Mouse (Mus musculus) liver, embryonic 14.5 days (tissue): ENCODE measurements at regions not wholly inside any gene's neighbourhood (a gene's known extent, or its start where the extent isn't known, plus 50 kb on each side); places are given as distances from the start of the nearest gene placed in this dataset.

Experiments
- ATAC-seq: fragments of 200-750 bp; cut with Nextera tagmentation; 2 replicates; pipeline ENCODE4 v1.8.0; 2017; ENCODE audit warnings: moderate number of reproducible peaks, mild to moderate bottlenecking, moderate library complexity; ENCODE audit not compliant: insufficient read depth
- DNase-seq, 3 experiments: peaks; one replicate each; pipeline ENCODE4 v3.0.0-alpha.2; 2012 to 2013; ENCODE audit warnings: low read depth in 3 of 3, low spot score in 3 of 3
- H3K27ac ChIP-seq: fragments of 300-500 bp; sonication (generic); 2 replicates; pipeline ENCODE4 v1.5.1; 2014; ENCODE audit warnings: moderate library complexity, mild to moderate bottlenecking, control low read depth, inconsistent platforms
- H3K27me3 ChIP-seq: fragments of 300-500 bp; sonication (generic); 2 replicates; pipeline ENCODE4 v1.6.1; 2014; ENCODE audit warnings: mild to moderate bottlenecking, low read length, moderate library complexity; ENCODE audit not compliant: control insufficient read depth, insufficient read depth
- H3K36me3 ChIP-seq: fragments of 300-500 bp; sonication (generic); replicated peaks from 2 replicates; pipeline ENCODE4 v1.6.1; 2014; ENCODE audit warnings: low read depth; ENCODE audit not compliant: control insufficient read depth, insufficient read depth
- H3K4me1 ChIP-seq, 2 experiments: fragments of 200-500 bp in 1 of 2; fragments of 300-500 bp in 1 of 2; sonication (generic) in 1 of 2; replicated peaks; 2 replicates each; pipeline ENCODE4 v1.6.1; 2012 to 2014; ENCODE audit warnings: antibody characterized with exemption in 1 of 2, inconsistent platforms in 1 of 2, low read length in 1 of 2; ENCODE audit not compliant: control insufficient read depth in 2 of 2, insufficient read depth in 2 of 2
- H3K4me2 ChIP-seq: fragments of 300-500 bp; sonication (generic); 2 replicates; pipeline ENCODE4 v1.6.1; 2014; ENCODE audit warnings: low read depth, mild to moderate bottlenecking, control low read depth, moderate library complexity
- H3K4me3 ChIP-seq, 2 experiments: fragments of 200-500 bp in 1 of 2; fragments of 300-500 bp in 1 of 2; sonication (generic) in 1 of 2; 2 replicates each; pipeline ENCODE4 v1.5.1; 2012 to 2014; ENCODE audit warnings: low read depth in 2 of 2, low read length in 2 of 2, mild to moderate bottlenecking in 2 of 2, control low read depth in 1 of 2, inconsistent platforms in 1 of 2, moderate library complexity in 1 of 2; ENCODE audit not compliant: insufficient read depth in 1 of 2
- H3K9ac ChIP-seq: fragments of 300-500 bp; sonication (generic); replicated peaks from 2 replicates; pipeline ENCODE4 v1.6.1; 2014; ENCODE audit warnings: mild to moderate bottlenecking, control low read depth, moderate library complexity
- H3K9me3 ChIP-seq: fragments of 300-500 bp; sonication (generic); 2 replicates; pipeline ENCODE4 v1.6.1; 2016; ENCODE audit warnings: low read length, mixed read lengths; ENCODE audit not compliant: control insufficient read depth
- CTCF ChIP-seq: IDR thresholded peaks from 2 replicates; pipeline ENCODE4 v1.5.1; 2016; ENCODE audit warnings: antibody characterized with exemption, low read depth, control low read depth
- EP300 ChIP-seq: IDR thresholded peaks from 2 replicates; pipeline ENCODE4 v1.6.1; 2016; ENCODE audit warnings: antibody characterized with exemption, low read depth
- WGBS: fragments of 180-500 bp; shearing (Covaris S2); extraction: QIAGEN DNeasy Blood & Tissue Kit; methylation state at CpG from one replicate; pipeline ENCODE4 v1.1.7; 2014; ENCODE audit not compliant: insufficient replicate concordance; 5-methylcytosine and 5-hydroxymethylcytosine counted together

GRCm38 (mm10) chr8:34472434-34472833, 360.9 kb upstream of the Gm10131 start:
- Histone ChIP-seq H3K9ac (no peak overlapping the region), H3K27ac (no peak overlapping the region), H3K27me3 (no peaks in the 10 kb centered on the region), H3K9me3 (no peaks in the 10 kb centered on the region), H3K4me3 (no peak overlapping the region), H3K36me3 (no peaks in the 10 kb centered on the region), H3K4me1 (0 out of 4 replicates have a peak, but pooled peaks cover 0 to 2% of the 10 kb centered on the region in 2 experiments), H3K4me2 (no peak overlapping the region)
- WGBS = 41% methylated on average over 8 of the region's 8 CpGs
- DNase-seq = no peak
- TF ChIP-seq CTCF (no peak), EP300 (no peak)
- no peak for ATAC-seq

- H3K4me2 ChIP-seq = no peak overlapping the region
- H3K9ac ChIP-seq = no peak overlapping the region
- no peaks in the 10 kb centered on the region for H3K36me3 ChIP-seq
- TF ChIP-seq CTCF = no peak
- TF ChIP-seq EP300 = no peak
- 64% methylated on average over 2 of the region's 2 CpGs for WGBS
- 0 out of 4 replicates have a peak, but pooled peaks cover 0 to 2% of the 10 kb centered on the region in 2 experiments for H3K4me1 ChIP-seq
- DNase-seq (no peak), ATAC-seq (no peak)
- no peak overlapping the region for H3K4me3 ChIP-seq
- H3K27ac ChIP-seq = no peak overlapping the region
- H3K27me3 ChIP-seq = no peaks in the 10 kb centered on the region
- H3K9me3 ChIP-seq = no peaks in the 10 kb centered on the region
Observed at GRCm38 (mm10) chr8:34469091-34469490, 357.6 kb upstream of the Gm10131 start.

GRCm38 (mm10) chr8:34466786-34467364, 355.3 kb upstream of the Gm10131 start:
- no peak overlapping the region for H3K4me3 ChIP-seq
- DNase-seq (no peak), ATAC-seq (no peak)
- no peak overlapping the region for H3K4me2 ChIP-seq
- H3K27me3 ChIP-seq = no peaks in the 10 kb centered on the region
- no peaks in the 10 kb centered on the region for H3K4me1 ChIP-seq
- H3K9me3 ChIP-seq = no peaks in the 10 kb centered on the region
- H3K9ac ChIP-seq = no peak overlapping the region
- WGBS = 59% methylated on average over 5 of the region's 5 CpGs
- TF ChIP-seq EP300 (no peak), CTCF (no peak)
- no peak overlapping the region for H3K27ac ChIP-seq
- no peaks in the 10 kb centered on the region for H3K36me3 ChIP-seq

GRCm38 (mm10) chr8:34465398-34465797, 353.9 kb upstream of the Gm10131 start:
- no peak overlapping the region for H3K4me2 ChIP-seq
- no peak for DNase-seq
- no peak overlapping the region for H3K4me3 ChIP-seq
- 77% methylated on average over 1 of the region's 1 CpGs for WGBS
- H3K9me3 ChIP-seq = no peaks in the 10 kb centered on the region
- no peak for ATAC-seq
- no peak overlapping the region for H3K27ac ChIP-seq
- no peaks in the 10 kb centered on the region for H3K36me3 ChIP-seq
- H3K27me3 ChIP-seq = no peaks in the 10 kb centered on the region
- TF ChIP-seq CTCF (no peak), EP300 (no peak)
- H3K9ac ChIP-seq = no peak overlapping the region
- no peaks in the 10 kb centered on the region for H3K4me1 ChIP-seq

GRCm38 (mm10) chr8:34462262-34462661, 350.7 kb upstream of the Gm10131 start:
- no peak for DNase-seq
- no peak overlapping the region for H3K4me2 ChIP-seq
- no peaks in the 10 kb centered on the region for H3K36me3 ChIP-seq
- no peak overlapping the region for H3K9ac ChIP-seq
- H3K9me3 ChIP-seq = no peaks in the 10 kb centered on the region
- no peak overlapping the region for H3K27ac ChIP-seq
- H3K4me1 ChIP-seq = no peaks in the 10 kb centered on the region
- H3K4me3 ChIP-seq = no peak overlapping the region
- no peak for TF ChIP-seq EP300
- no peak for TF ChIP-seq CTCF
- no peak for ATAC-seq
- 59% methylated on average over 5 of the region's 5 CpGs for WGBS
- H3K27me3 ChIP-seq = no peaks in the 10 kb centered on the region
